Mouse (Mus musculus): ENCODE measurements around the gene Ttc30a1. TPM values are rescaled to one million over a fixed set of nuclear protein-coding genes. Genes with fewer than 3 reads are reported as not detected.

The Ttc30a1 gene
- total and polyA plus RNA-seq, 2 experiments from 2014 or later = 4.8 to 11.4 TPM

DNA sequence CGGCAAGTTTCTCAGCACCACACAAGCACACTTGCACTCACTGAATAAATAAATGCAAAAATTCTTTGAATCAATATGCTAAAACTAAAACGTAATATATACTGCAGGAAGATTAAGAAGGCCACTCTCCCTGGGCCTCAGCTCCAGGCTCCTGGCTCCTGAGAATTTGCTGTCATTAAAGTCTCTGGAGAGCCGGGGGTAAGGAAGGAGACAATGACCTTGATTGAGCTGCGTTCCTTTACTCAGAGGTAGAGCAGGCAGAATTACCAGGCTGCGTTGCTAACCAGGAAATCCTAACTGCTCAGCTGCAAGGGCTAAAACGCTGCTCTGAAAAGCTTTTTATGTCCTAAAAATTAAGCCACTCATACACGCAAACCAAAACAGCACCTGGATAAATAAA, 48.2 kb downstream of the Ttc30a1 start:
- Histone ChIP-seq H3K27ac (0 out of 2 replicates have a peak overlapping the region, but pooled peaks have one; percentile 17), H3K4me2 (ENCODE audit: low read depth, low read length) (no peak overlapping the region), H3K36me3 (ENCODE audit: insufficient read depth, low read length) (no peaks in the 10 kb centered on the region; the same call in 1 of the 2 replicates), H3K9me3 (ENCODE audit: low read length) (no peaks in the 10 kb centered on the region), H3K9ac (replicated peaks; ENCODE audit: low read length) (no peak overlapping the region), H3K4me1 (ENCODE audit: insufficient read depth, low read length) (no peaks in the 10 kb centered on the region), H3K27me3 (ENCODE audit: insufficient read depth, low read length) (no peaks in the 10 kb centered on the region), H3K4me3 (ENCODE audit: low read length) (no peak overlapping the region)
- WGBS = 57% methylated on average over 7 of the region's 7 CpGs
- no peak for ATAC-seq
- TF ChIP-seq CTCF (IDR thresholded peaks at IDR 0.05; ENCODE audit: low read depth) = no peak
- no peak for DNase-seq (ENCODE audit: low spot score)

DNA sequence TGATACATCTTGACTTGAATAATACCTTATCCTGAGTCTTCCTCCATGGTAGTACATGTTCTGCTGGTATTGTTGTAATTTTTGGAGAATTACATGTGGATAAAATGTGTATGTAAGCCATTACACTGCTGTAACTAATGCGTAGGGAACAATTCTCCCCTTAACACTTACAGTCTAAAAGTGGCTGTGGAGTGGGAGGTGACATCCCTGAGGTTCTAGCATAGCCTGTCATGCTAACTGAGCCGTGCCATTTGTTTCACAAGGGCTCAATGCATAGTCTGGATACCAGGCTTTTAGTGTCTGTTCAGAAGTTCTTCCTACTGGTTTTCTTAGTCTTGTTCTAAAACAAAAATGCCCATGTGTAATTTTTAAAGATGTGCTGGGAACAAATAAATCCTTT, 50.8 kb downstream of the Ttc30a1 start:
- Histone ChIP-seq H3K36me3 (ENCODE audit: insufficient read depth, low read length) (no peaks in the 10 kb centered on the region; the same call in 1 of the 2 replicates), H3K9ac (replicated peaks; ENCODE audit: low read length) (no peak overlapping the region), H3K4me3 (ENCODE audit: low read length) (no peak overlapping the region), H3K4me2 (ENCODE audit: low read depth, low read length) (no peak overlapping the region), H3K27me3 (ENCODE audit: insufficient read depth, low read length) (no peaks in the 10 kb centered on the region), H3K4me1 (ENCODE audit: insufficient read depth, low read length) (no peaks in the 10 kb centered on the region), H3K9me3 (ENCODE audit: low read length) (no peaks in the 10 kb centered on the region), H3K27ac (no peak overlapping the region)
- DNase-seq (ENCODE audit: low spot score) = no peak
- WGBS = 91% methylated on average over 2 of the region's 2 CpGs
- no peak for TF ChIP-seq CTCF (IDR thresholded peaks at IDR 0.05; ENCODE audit: low read depth)
- no peak for ATAC-seq

DNA sequence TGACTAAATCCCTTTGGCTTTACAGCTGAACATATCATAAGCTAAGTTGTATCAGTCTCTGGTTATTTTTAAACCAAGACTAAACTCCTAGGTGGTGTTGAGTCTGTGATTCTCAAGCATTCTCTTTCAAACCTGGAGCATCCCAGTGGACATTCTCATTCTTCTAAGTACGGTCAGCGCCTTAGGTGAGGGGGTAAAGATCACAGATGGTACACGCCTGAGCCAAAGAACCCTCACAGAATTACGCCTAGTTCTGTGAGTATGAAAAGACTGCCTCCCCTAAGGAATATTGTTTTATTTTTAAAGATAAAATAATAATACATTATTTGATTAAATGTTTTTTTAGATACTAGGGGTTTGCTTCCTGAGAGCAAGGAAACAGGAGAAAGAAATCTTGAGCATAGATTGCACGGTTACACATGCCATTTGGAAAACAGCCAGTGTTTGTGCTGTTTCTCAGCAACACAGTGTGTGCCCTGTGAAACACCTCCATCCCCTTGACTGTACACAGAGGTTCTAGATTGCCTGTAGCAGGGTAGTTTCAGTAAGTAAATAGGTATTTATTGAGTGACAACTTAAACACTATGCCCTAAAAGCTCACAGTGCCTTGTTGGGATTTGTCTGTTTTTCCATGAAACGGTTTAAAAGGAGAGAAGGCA, 51.9 kb downstream of the Ttc30a1 start:
- WGBS = 70% methylated on average over 6 of the region's 6 CpGs
- DNase-seq (ENCODE audit: low spot score) = peak; percentile 49

GRCm38 (mm10) chr2:75929141-75929540, 52.6 kb downstream of the Ttc30a1 start:
- peak; percentile 16 for DNase-seq (ENCODE audit: low spot score)

More for the DNA sequence above, 51.9 kb downstream of the Ttc30a1 start:
- no peak overlapping the region for H3K4me2 ChIP-seq (ENCODE audit: low read depth, low read length)
- H3K36me3 ChIP-seq (ENCODE audit: insufficient read depth, low read length) = no peaks in the 10 kb centered on the region; the same call in 1 of the 2 replicates
- no peak for TF ChIP-seq CTCF (IDR thresholded peaks at IDR 0.05; ENCODE audit: low read depth)
- no peak overlapping the region for H3K27ac ChIP-seq
- no peak for ATAC-seq
- no peaks in the 10 kb centered on the region for H3K4me1 ChIP-seq (ENCODE audit: insufficient read depth, low read length)
- H3K9ac ChIP-seq (replicated peaks; ENCODE audit: low read length) = no peak overlapping the region
- no peaks in the 10 kb centered on the region for H3K9me3 ChIP-seq (ENCODE audit: low read length)
- H3K27me3 ChIP-seq (ENCODE audit: insufficient read depth, low read length) = no peaks in the 10 kb centered on the region
- no peak overlapping the region for H3K4me3 ChIP-seq (ENCODE audit: low read length)

More at GRCm38 (mm10) chr2:75929141-75929540, 52.6 kb downstream of the Ttc30a1 start:
- TF ChIP-seq CTCF (IDR thresholded peaks at IDR 0.05; ENCODE audit: low read depth) = no peak
- ATAC-seq = no peak
- 72% methylated on average over 2 of the region's 2 CpGs for WGBS
- Histone ChIP-seq H3K9me3 (ENCODE audit: low read length) (no peaks in the 10 kb centered on the region), H3K4me1 (ENCODE audit: insufficient read depth, low read length) (no peaks in the 10 kb centered on the region), H3K27ac (no peak overlapping the region; the same call in 1 of the 2 replicates), H3K4me2 (ENCODE audit: low read depth, low read length) (no peak overlapping the region), H3K9ac (replicated peaks; ENCODE audit: low read length) (no peak overlapping the region), H3K4me3 (ENCODE audit: low read length) (no peak overlapping the region), H3K36me3 (ENCODE audit: insufficient read depth, low read length) (no peaks in the 10 kb centered on the region; the same call in 1 of the 2 replicates), H3K27me3 (ENCODE audit: insufficient read depth, low read length) (no peaks in the 10 kb centered on the region)

Other genes starting within 250 kb of the Ttc30a1 start
- gene Agps, start 149.8 kb downstream of the Ttc30a1 start, total RNA-seq (2014; rRNA removed) = 32.7 and 40.0 TPM in 2 replicates
- gene Agps, start 149.8 kb downstream of the Ttc30a1 start, polyA plus RNA-seq (2015; fragmentation: Nextera tagmentation; extraction: Ambion mirVana) = 17.1 and 17.8 TPM in 2 replicates
- gene Ttc30b, start 43.4 kb downstream of the Ttc30a1 start, total RNA-seq (2014; rRNA removed) = 30.9 and 33.9 TPM in 2 replicates
- 16.3 and 19.2 TPM in 2 replicates for gene Ttc30b, start 43.4 kb downstream of the Ttc30a1 start, polyA plus RNA-seq (2015; fragmentation: Nextera tagmentation; extraction: Ambion mirVana)
- 0.86 and 1.9 TPM in 2 replicates for gene Ttc30a2, start 3.8 kb downstream of the Ttc30a1 start, total RNA-seq (2014; rRNA removed)
- 0.19 and 0.38 TPM in 2 replicates for gene Ttc30a2, start 3.8 kb downstream of the Ttc30a1 start, polyA plus RNA-seq (2015; fragmentation: Nextera tagmentation; extraction: Ambion mirVana)

Data from hindbrain, postnatal 0 days (tissue).